Mouse (Mus musculus) thymus, adult 2 months (tissue): ENCODE data around the gene Kcnc3. TPM values are rescaled to one million over a fixed set of nuclear protein-coding genes. Genes with fewer than 3 reads are reported as not detected.

ENCODE experiments used
- DNase-seq: peaks from one replicate; pipeline ENCODE4 v3.0.0; 2021
- H3K27ac ChIP-seq: fragments of 200-500 bp; 2 replicates; pipeline ENCODE4 v1.5.1; 2012; ENCODE audit warnings: low read length, control low read depth; ENCODE audit not compliant: control insufficient read depth, insufficient read depth
- H3K27me3 ChIP-seq: fragments of 200-500 bp; 2 replicates; pipeline ENCODE4 v1.6.1; 2012; ENCODE audit warnings: mild to moderate bottlenecking, low read length, moderate library complexity, mixed read lengths; ENCODE audit not compliant: control insufficient read depth, insufficient read depth
- H3K36me3 ChIP-seq: fragments of 200-500 bp; 2 replicates; pipeline ENCODE4 v1.6.1; 2012; ENCODE audit warnings: mild to moderate bottlenecking, low read length, moderate library complexity; ENCODE audit not compliant: control insufficient read depth, insufficient read depth
- H3K4me1 ChIP-seq: fragments of 200-500 bp; replicated peaks from 2 replicates; pipeline ENCODE4 v1.6.1; 2012; ENCODE audit warnings: low read length; ENCODE audit not compliant: control insufficient read depth, insufficient read depth
- H3K4me3 ChIP-seq: fragments of 200-500 bp; 2 replicates; pipeline ENCODE4 v1.5.1; 2012; ENCODE audit warnings: mild to moderate bottlenecking, low read length, control low read depth, moderate library complexity; ENCODE audit not compliant: control insufficient read depth, insufficient read depth
- CTCF ChIP-seq: fragments of 200-500 bp; IDR thresholded peaks from 2 replicates; pipeline ENCODE4 v1.5.1; 2012; ENCODE audit warnings: mild to moderate bottlenecking, control low read depth, low read length, moderate library complexity, borderline replicate concordance; ENCODE audit not compliant: control insufficient read depth, poor library complexity, insufficient read depth; ENCODE audit errors: extremely low read depth
- POLR2A ChIP-seq: fragments of 200-500 bp; IDR thresholded peaks from 2 replicates; pipeline ENCODE4 v1.6.1; 2012; ENCODE audit warnings: mild to moderate bottlenecking, low read length, control low read depth, moderate library complexity; ENCODE audit not compliant: control insufficient read depth, poor library complexity, insufficient read depth; ENCODE audit errors: extremely low read depth
- WGBS: fragments of 180-500 bp; shearing (Covaris S2); methylation state at CpG from one replicate; pipeline ENCODE4 v1.1.7; 2018; 5-methylcytosine and 5-hydroxymethylcytosine counted together
- polyA plus RNA-seq: library from polyadenylated mRNA; depleted of rRNA; stranded (reverse); fragments of >200 nt; gene quantifications from 2 replicates; pipeline ENCODE4 v1.2.3, GENCODE M21; 2012

The Kcnc3 gene
- polyA plus RNA-seq, 1 experiment, result 1.0 TPM

GRCm38 (mm10) chr7:44604139-44604606 is 13.7 kb downstream of the Kcnc3 start:
- no peaks in the 10 kb centered on the region for H3K36me3 ChIP-seq
- DNase-seq, result no peak
- no peak overlapping the region for H3K4me3 ChIP-seq
- WGBS, result 9% methylated on average over 25 of the region's 25 CpGs
- no peaks in the 10 kb centered on the region for H3K4me1 ChIP-seq
- H3K27ac ChIP-seq, result no peak overlapping the region
- TF ChIP-seq CTCF (no peak), POLR2A (no peak)
- peaks cover 6% of the 10 kb centered on the region; the same call in 1 of the 2 replicates for H3K27me3 ChIP-seq

GRCm38 (mm10) chr7:44604619-44605018 is 14.2 kb downstream of the Kcnc3 start:
- Histone ChIP-seq H3K36me3 (no peaks in the 10 kb centered on the region), H3K4me3 (no peak overlapping the region), H3K4me1 (no peaks in the 10 kb centered on the region), H3K27me3 (peaks cover 6% of the 10 kb centered on the region; the same call in 1 of the 2 replicates), H3K27ac (no peak overlapping the region)
- 10% methylated on average over 8 of the region's 8 CpGs for WGBS
- no peak for DNase-seq
- TF ChIP-seq POLR2A (no peak), CTCF (no peak)

GRCm38 (mm10) chr7:44605436-44605835 is 15.0 kb downstream of the Kcnc3 start:
- no peak for TF ChIP-seq CTCF
- no peak for TF ChIP-seq POLR2A
- H3K4me1 ChIP-seq, result no peaks in the 10 kb centered on the region
- peaks cover 6% of the 10 kb centered on the region; the same call in 1 of the 2 replicates for H3K27me3 ChIP-seq
- no peak overlapping the region for H3K27ac ChIP-seq
- no peak for DNase-seq
- H3K36me3 ChIP-seq, result no peaks in the 10 kb centered on the region
- H3K4me3 ChIP-seq, result no peak overlapping the region
- 43% methylated on average over 7 of the region's 7 CpGs for WGBS

- no peak for DNase-seq
- H3K27me3 ChIP-seq, result peaks cover 6% of the 10 kb centered on the region; the same call in 1 of the 2 replicates
- H3K4me1 ChIP-seq, result no peaks in the 10 kb centered on the region
- TF ChIP-seq POLR2A, result no peak
- TF ChIP-seq CTCF, result no peak
- 12% methylated on average over 29 of the region's 29 CpGs for WGBS
- no peaks in the 10 kb centered on the region for H3K36me3 ChIP-seq
- no peak overlapping the region for H3K27ac ChIP-seq
- no peak overlapping the region for H3K4me3 ChIP-seq
Observed at GRCm38 (mm10) chr7:44606171-44606901, 15.9 kb downstream of the Kcnc3 start.

- WGBS, result 77% methylated on average over 7 of the region's 7 CpGs
- no peak for TF ChIP-seq CTCF
- TF ChIP-seq POLR2A, result no peak
- no peak for DNase-seq
- Histone ChIP-seq H3K4me1 (no peaks in the 10 kb centered on the region), H3K4me3 (no peak overlapping the region), H3K27ac (no peak overlapping the region), H3K27me3 (peaks cover 2% of the 10 kb centered on the region; the same call in 1 of the 2 replicates), H3K36me3 (no peaks in the 10 kb centered on the region)
Observed at GRCm38 (mm10) chr7:44612192-44612591, 21.7 kb downstream of the Kcnc3 start.

- TF ChIP-seq CTCF (no peak), POLR2A (no peak)
- H3K27ac ChIP-seq, result no peak overlapping the region
- H3K4me3 ChIP-seq, result no peak overlapping the region
- 21% methylated on average over 20 of the region's 20 CpGs for WGBS
- DNase-seq, result no peak
- no peaks in the 10 kb centered on the region for H3K36me3 ChIP-seq
- H3K27me3 ChIP-seq, result peaks cover 2% of the 10 kb centered on the region; the same call in 1 of the 2 replicates
- no peaks in the 10 kb centered on the region for H3K4me1 ChIP-seq
Observed at GRCm38 (mm10) chr7:44614041-44614688, 23.7 kb downstream of the Kcnc3 start.

- Histone ChIP-seq H3K4me3 (no peak overlapping the region), H3K4me1 (no peaks in the 10 kb centered on the region), H3K27ac (no peak overlapping the region), H3K36me3 (no peaks in the 10 kb centered on the region), H3K27me3 (peaks cover 2% of the 10 kb centered on the region; the same call in 1 of the 2 replicates)
- TF ChIP-seq POLR2A (no peak), CTCF (no peak)
- no peak for DNase-seq
- 14% methylated on average over 10 of the region's 10 CpGs for WGBS
Observed at GRCm38 (mm10) chr7:44615309-44615708, 24.8 kb downstream of the Kcnc3 start.
